Mouse (Mus musculus) G1E (cell line): ENCODE results near the gene BC049730. TPM values are rescaled to one million over a fixed set of nuclear protein-coding genes. Genes with fewer than 3 reads are reported as not detected.
"Not testable (repeated sequence)": the region's sequence is repeated elsewhere in the genome, so short reads cannot be mapped to it uniquely, and the experiment has no call there.

Experiments used
- ATAC-seq: 2 replicates; pipeline ENCODE4 v1.8.0; 2016; ENCODE audit warnings: mild to moderate bottlenecking; ENCODE audit not compliant: insufficient number of reproducible peaks, poor library complexity, low FRiP score, severe bottlenecking; ENCODE audit errors: extremely low read depth
- DNase-seq: peaks from one replicate; pipeline ENCODE4 v3.0.0; 2012; ENCODE audit warnings: low spot score
- H3K27me3 ChIP-seq: 2 replicates; pipeline ENCODE4 v1.6.1; 2012; ENCODE audit warnings: mild to moderate bottlenecking, low read length, inconsistent platforms; ENCODE audit not compliant: insufficient read depth
- H3K36me3 ChIP-seq: replicated peaks from 2 replicates; pipeline ENCODE3; 2012; ENCODE audit warnings: mild to moderate bottlenecking, inconsistent platforms
- H3K4me1 ChIP-seq: 2 replicates; pipeline ENCODE4 v1.6.1; 2012; ENCODE audit warnings: low read depth, low read length, inconsistent platforms, mixed read lengths; ENCODE audit not compliant: insufficient read depth
- H3K4me3 ChIP-seq: 2 replicates; pipeline ENCODE4 v1.5.1; 2012; ENCODE audit warnings: low read depth, mild to moderate bottlenecking, inconsistent platforms, low read length, moderate library complexity, mixed read lengths
- H3K9me3 ChIP-seq: replicated peaks from 2 replicates; pipeline ENCODE4 v1.6.1; 2012; ENCODE audit warnings: inconsistent platforms
- CTCF ChIP-seq: IDR thresholded peaks from 2 replicates; pipeline ENCODE4 v1.5.1; 2012; ENCODE audit warnings: low read depth, low read length, inconsistent platforms, mixed read lengths
- GATA1 ChIP-seq: IDR thresholded peaks from 2 replicates; pipeline ENCODE4 v1.6.1; 2012; ENCODE audit warnings: borderline replicate concordance, low read length, inconsistent platforms, mixed read lengths
- GATA2 ChIP-seq: IDR thresholded peaks from 2 replicates; pipeline ENCODE4 v1.6.1; 2012; ENCODE audit warnings: low read depth, low read length, inconsistent platforms, borderline replicate concordance
- POLR2AphosphoS5 ChIP-seq: IDR thresholded peaks from 2 replicates; pipeline ENCODE4 v1.6.1; 2012; ENCODE audit warnings: low read depth, low read length, inconsistent platforms; ENCODE audit not compliant: insufficient replicate concordance
- TAL1 ChIP-seq: conservative IDR thresholded peaks from 2 replicates; pipeline ENCODE4 v1.6.1; 2012; ENCODE audit warnings: low read depth, low read length, inconsistent platforms, mixed read lengths
- polyA plus RNA-seq: library from polyadenylated mRNA; stranded (reverse); fragments of >175 nt; gene quantifications from 2 replicates; pipeline ENCODE4 v1.2.3, GENCODE M21; 2012
- total RNA-seq, 2 experiments: library from RNA; stranded (forward) in 1 of 2; stranded (reverse) in 1 of 2; fragments of 200-1000 nt in 1 of 2; fragments of >200 nt in 1 of 2; fragmentation: Nextera tagmentation in 1 of 2; gene quantifications; 2 replicates each; pipeline ENCODE4 v1.2.3; 2014 to 2017

BC049730 gene
- total and polyA plus RNA-seq, 3 experiments = not detected

DNA sequence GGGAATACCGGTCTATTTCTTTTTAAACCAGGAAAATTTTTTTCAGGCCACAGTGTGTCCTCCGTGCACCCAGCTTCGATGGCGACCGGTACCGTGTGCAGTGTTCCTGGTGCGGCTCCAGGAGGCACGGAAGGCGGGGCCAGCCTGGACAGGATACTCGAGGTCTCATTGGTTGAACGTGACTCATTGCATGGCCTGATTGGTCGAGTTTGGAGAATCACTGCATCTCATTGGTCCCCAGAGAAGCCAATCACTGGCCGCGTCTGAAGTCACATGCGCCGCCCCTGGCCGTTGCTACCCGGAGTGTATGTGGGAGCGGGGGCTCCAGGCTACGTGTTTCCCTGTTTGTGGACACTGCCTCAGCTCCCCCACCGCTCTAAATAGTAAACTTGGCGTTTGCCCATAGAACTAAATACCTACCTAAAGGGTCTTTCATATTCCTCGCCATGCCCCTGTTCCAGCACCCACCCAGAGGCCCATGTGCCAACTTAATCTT is 37.0 kb upstream of the BC049730 start:
- peaks cover 19% of the 10 kb centered on the region; the same call in 1 of the 2 replicates for H3K27me3 ChIP-seq
- H3K4me3 ChIP-seq = no peak overlapping the region
- H3K4me1 ChIP-seq = no peaks in the 10 kb centered on the region
- no peaks in the 10 kb centered on the region for H3K9me3 ChIP-seq
- DNase-seq (no peak), ATAC-seq (no peak)
- no peaks in the 10 kb centered on the region for H3K36me3 ChIP-seq
- TF ChIP-seq POLR2AphosphoS5 = no peak
- no peak for TF ChIP-seq TAL1
- TF ChIP-seq GATA1 = no peak
- TF ChIP-seq GATA2 = no peak
- TF ChIP-seq CTCF = no peak

- DNase-seq (no peak), ATAC-seq (no peak)
- no peak within 1 kb of the TSS for H3K4me3 ChIP-seq
- TF ChIP-seq POLR2AphosphoS5 (no peak), TAL1 (no peak), CTCF (no peak), GATA1 (no peak), GATA2 (no peak)
- H3K27me3 ChIP-seq = no peaks in the 10 kb centered on the region; the same call in 1 of the 2 replicates
- H3K4me1 ChIP-seq = no peaks in the 10 kb centered on the region
- no peaks in the 10 kb centered on the region for H3K9me3 ChIP-seq
- H3K36me3 ChIP-seq = no peaks in the 10 kb centered on the region
Measured at GRCm38 (mm10) chr7:24676575-24676974, 32.5 kb upstream of the BC049730 start, which contains the start of gene Tex101. Gene Tex101 (minus strand): TSS chr7:24676675.

- H3K36me3 ChIP-seq, DNase-seq, ATAC-seq, H3K27me3 ChIP-seq, H3K9me3 ChIP-seq, H3K4me3 ChIP-seq, H3K4me1 ChIP-seq: not testable (repeated sequence)
Measured at GRCm38 (mm10) chr7:24684121-24684520, 24.9 kb upstream of the BC049730 start.

- not testable (repeated sequence) for H3K36me3 ChIP-seq, H3K27me3 ChIP-seq, ATAC-seq, H3K9me3 ChIP-seq, H3K4me3 ChIP-seq, DNase-seq, H3K4me1 ChIP-seq
Measured at GRCm38 (mm10) chr7:24687519-24687918, 21.5 kb upstream of the BC049730 start.

DNA sequence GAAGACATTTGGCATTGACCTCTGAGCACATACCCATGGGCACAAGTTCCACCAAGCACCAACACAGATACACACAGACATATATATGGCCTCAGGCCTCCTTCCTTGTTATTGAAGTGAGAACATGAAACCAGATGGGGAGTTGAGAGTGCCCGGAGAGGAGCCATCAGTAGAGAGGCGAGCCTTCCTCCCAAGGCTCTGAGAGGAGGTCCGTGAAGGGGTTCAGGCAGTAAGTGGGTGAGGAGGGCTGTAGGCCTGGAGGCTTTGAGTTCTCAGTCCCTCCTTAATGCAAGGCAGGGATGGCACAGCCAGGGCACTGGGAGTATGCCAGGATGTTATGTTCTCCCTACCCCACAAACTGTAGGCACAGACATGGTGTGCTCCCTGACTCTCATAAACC is 16.3 kb upstream of the BC049730 start:
- H3K4me1 ChIP-seq, DNase-seq, H3K9me3 ChIP-seq, ATAC-seq, H3K27me3 ChIP-seq, H3K36me3 ChIP-seq, H3K4me3 ChIP-seq: not testable (repeated sequence)

GRCm38 (mm10) chr7:24697891-24698290 is 11.2 kb upstream of the BC049730 start:
- H3K4me3 ChIP-seq = not testable (repeated sequence)

GRCm38 (mm10) chr7:24702841-24703240 is 6.2 kb upstream of the BC049730 start:
- DNase-seq, H3K36me3 ChIP-seq, ATAC-seq, H3K27me3 ChIP-seq, H3K4me3 ChIP-seq, H3K4me1 ChIP-seq, H3K9me3 ChIP-seq: not testable (repeated sequence)

More at GRCm38 (mm10) chr7:24697891-24698290, 11.2 kb upstream of the BC049730 start:
- not testable (repeated sequence) for ATAC-seq, H3K4me1 ChIP-seq, H3K9me3 ChIP-seq, H3K27me3 ChIP-seq, DNase-seq, H3K36me3 ChIP-seq

- TF ChIP-seq GATA1 (no peak), CTCF (no peak), GATA2 (no peak)
- DNase-seq (no peak), ATAC-seq (no peak)
- Histone ChIP-seq H3K4me1 (no peaks in the 10 kb centered on the region), H3K36me3 (no peaks in the 10 kb centered on the region), H3K4me3 (no peak overlapping the region), H3K27me3 (no peaks in the 10 kb centered on the region), H3K9me3 (no peaks in the 10 kb centered on the region)
Measured at GRCm38 (mm10) chr7:24715039-24715438, 6.0 kb downstream of the BC049730 start.

DNA sequence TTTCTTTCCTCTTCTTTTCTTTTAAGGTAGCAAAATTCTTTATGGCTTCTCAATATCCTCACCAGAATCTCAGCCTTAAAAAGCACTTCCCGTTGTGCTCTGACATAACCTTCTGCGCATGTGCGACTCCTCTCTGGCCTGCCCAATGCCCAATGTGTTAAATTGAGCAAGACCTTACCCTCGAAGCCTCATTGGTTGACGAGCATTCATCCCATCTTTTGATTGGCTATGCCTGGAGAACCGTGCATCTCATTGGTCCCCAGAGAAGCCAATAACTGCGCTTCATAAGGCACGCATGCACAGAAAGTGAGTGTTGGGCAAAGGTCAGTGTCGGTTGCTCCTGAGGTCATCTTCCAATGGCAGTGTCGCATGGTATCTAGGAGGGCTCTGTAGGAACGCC is 17.8 kb downstream of the BC049730 start, which contains the start of gene Gm4763:
Gene Gm4763, minus strand, starts transcription at position 101 of the 400 bp plus-strand sequence.
- H3K4me1 ChIP-seq, H3K27me3 ChIP-seq, H3K9me3 ChIP-seq, H3K4me3 ChIP-seq, H3K36me3 ChIP-seq, ATAC-seq, DNase-seq: not testable (repeated sequence)
